In the genomic region with DNA sequence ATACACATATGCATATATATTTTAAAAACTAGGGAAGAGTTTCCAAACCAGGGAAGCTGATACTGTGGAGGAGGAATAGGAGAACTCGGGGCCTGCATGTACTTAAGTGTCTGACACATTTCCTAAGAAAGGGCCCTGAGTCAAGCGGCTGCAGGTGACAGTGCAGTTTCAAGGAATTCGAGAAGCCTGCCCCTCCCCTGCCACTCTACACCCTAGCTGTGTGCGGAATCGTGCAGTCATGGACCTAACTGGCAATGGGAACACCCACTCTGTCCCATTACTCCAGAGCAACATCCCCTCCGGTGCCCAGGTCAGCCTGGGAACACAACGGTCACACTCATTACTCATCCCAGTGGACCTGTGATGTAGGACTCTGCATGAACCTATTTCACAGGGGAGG, we compare ENCODE assay signal across 32 mouse cellular contexts. TPM values are rescaled to one million over a fixed set of nuclear protein-coding genes. Genes with fewer than 3 reads are reported as not detected.
DNase-seq lines count a peak whose midpoint lies in the region; ATAC-seq and TF ChIP-seq lines count a peak whose summit lies in the region.
"Had no signal": no experiment of that assay in that cellular context is flagged by ENCODE, and none has a peak within 500 bp of the region (broad histone marks: within the 10 kb centered on the region; RNA-seq: fewer than 3 reads in every experiment).

No protein-coding gene starts in this region.

- H3K9ac ChIP-seq in heart, embryonic 13.5 days, result peak overlapping the region; percentile 41
- H3K9ac ChIP-seq in lung, embryonic 16.5 days (ENCODE audit: low read length), result no peak overlapping the region
- H3K9ac ChIP-seq: forebrain, embryonic 12.5 days; intestine, embryonic 15.5 days; neural tube, embryonic 12.5 days had no signal

- peak; percentile 76 for DNase-seq in gastrocnemius, adult 2 months
- no peak for DNase-seq in gastrocnemius, postnatal 10 days
- DNase-seq in heart, adult 11 months, result no peak
- DNase-seq in lung, adult 2 months, result no peak
- no peak for DNase-seq in limb, embryonic 10.5 days (ENCODE audit: low spot score)
- DNase-seq in embryo, embryonic 9.5 days (ENCODE audit: extremely low spot score), result no peak
- DNase-seq: adrenal gland, postnatal 36 days; B cell, adult 2 months; cerebellum, adult 9-10 months; kidney, adult 8-10 months; kidney, postnatal 10 days; liver; right cerebral cortex, postnatal 14 days; spleen, adult 18-20 months had no signal

- intact Hi-C loops in gastrocnemius, adult 2 months (cut with DNase I), result no loop called here

- H3K36me3 ChIP-seq in heart, embryonic 13.5 days, result no peaks in the 10 kb centered on the region; the same call in 1 of the 2 replicates
- H3K36me3 ChIP-seq in lung, embryonic 16.5 days (ENCODE audit: control insufficient read depth, insufficient read depth, low read length), result no peaks in the 10 kb centered on the region
- no peaks in the 10 kb centered on the region for H3K36me3 ChIP-seq in limb, embryonic 10.5 days
- H3K36me3 ChIP-seq: forebrain, embryonic 12.5 days; G1E; hindbrain, embryonic 10.5 days; neural tube, embryonic 12.5 days had no signal

- peaks cover 69% of the 10 kb centered on the region for H3K4me1 ChIP-seq in heart, embryonic 13.5 days
- peaks cover 24% of the 10 kb centered on the region for H3K4me1 ChIP-seq in lung, embryonic 16.5 days (replicated peaks; ENCODE audit: control insufficient read depth, insufficient read depth, low read length)
- peaks cover 7% of the 10 kb centered on the region for H3K4me1 ChIP-seq in lung, adult 2 months (ENCODE audit: control insufficient read depth, insufficient read depth, low read length)
- H3K4me1 ChIP-seq in limb, embryonic 10.5 days, result peaks cover 22% of the 10 kb centered on the region

- no peak for ATAC-seq in heart, embryonic 13.5 days (ENCODE audit: extremely low read depth, insufficient number of reproducible peaks, low FRiP score, low TSS enrichment)
- ATAC-seq in lung, embryonic 16.5 days (ENCODE audit: low read depth), result peak; percentile 36; the same call in 1 of the 2 replicates
- ATAC-seq: hindbrain, embryonic 16.5 days; intestine, embryonic 15.5 days; Patski had no signal

- no peaks in the 10 kb centered on the region for H3K27me3 ChIP-seq in heart, embryonic 13.5 days (replicated peaks)
- H3K27me3 ChIP-seq in lung, embryonic 16.5 days (ENCODE audit: control insufficient read depth, insufficient read depth, low read depth, low read length), result no peaks in the 10 kb centered on the region
- no peaks in the 10 kb centered on the region for H3K27me3 ChIP-seq in limb, embryonic 10.5 days (ENCODE audit: low read depth, poor library complexity, severe bottlenecking)
- H3K27me3 ChIP-seq: CH12.LX; forebrain, embryonic 12.5 days; intestine, embryonic 15.5 days; neural tube, embryonic 12.5 days; Patski had no signal

- 68% methylated on average over 7 of the region's 7 CpGs for WGBS in heart, embryonic 13.5 days
- 51% methylated on average over 7 of the region's 7 CpGs for WGBS in lung, embryonic 16.5 days
- 57% methylated on average over 7 of the region's 7 CpGs for WGBS in lung, adult 2 months
- WGBS in limb, embryonic 10.5 days, result 68% methylated on average over 7 of the region's 7 CpGs

- no peak for TF ChIP-seq POLR2A in lung, adult 2 months (IDR thresholded peaks at IDR 0.05; ENCODE audit: borderline replicate concordance, extremely low read depth, low read depth, low read length)

- peak overlapping the region; percentile 87 for H3K27ac ChIP-seq in gastrocnemius, adult 2 months
- H3K27ac ChIP-seq in heart, embryonic 13.5 days (replicated peaks), result peak overlapping the region; percentile 92
- H3K27ac ChIP-seq in lung, embryonic 16.5 days (ENCODE audit: low read length), result peak overlapping the region; percentile 36
- peak overlapping the region; percentile 42; the same call in 1 of the 2 replicates for H3K27ac ChIP-seq in limb, embryonic 10.5 days
- H3K27ac ChIP-seq: forebrain, embryonic 12.5 days; hindbrain, embryonic 10.5 days; intestine, embryonic 15.5 days; left cerebral cortex, adult 2 months; macrophage; neural tube, embryonic 12.5 days had no signal

- 0 out of 2 replicates have a peak overlapping the region, but pooled peaks have one; percentile 13 for H3K4me3 ChIP-seq in gastrocnemius, adult 2 months
- H3K4me3 ChIP-seq in heart, embryonic 13.5 days, result no peak overlapping the region
- no peak overlapping the region for H3K4me3 ChIP-seq in lung, embryonic 16.5 days (ENCODE audit: low read length)
- no peak overlapping the region for H3K4me3 ChIP-seq in lung, adult 2 months (replicated peaks; ENCODE audit: extremely low read depth, low read depth, low read length)
- H3K4me3 ChIP-seq in limb, embryonic 10.5 days, result no peak overlapping the region
- H3K4me3 ChIP-seq: forebrain, embryonic 12.5 days; hindbrain, embryonic 10.5 days; intestine, embryonic 15.5 days; left cerebral cortex, adult 2 months; neural tube, embryonic 12.5 days had no signal

- TF ChIP-seq CTCF in gastrocnemius, adult 2 months (IDR thresholded peaks at IDR 0.05), result no peak
- TF ChIP-seq CTCF in lung, adult 2 months (IDR thresholded peaks at IDR 0.05; ENCODE audit: insufficient read depth, low read length), result no peak

- no peaks in the 10 kb centered on the region for H3K9me3 ChIP-seq in heart, embryonic 13.5 days
- no peaks in the 10 kb centered on the region for H3K9me3 ChIP-seq in lung, embryonic 16.5 days (ENCODE audit: control insufficient read depth, low read length)
- no peaks in the 10 kb centered on the region for H3K9me3 ChIP-seq in limb, embryonic 10.5 days (replicated peaks)
- H3K9me3 ChIP-seq: forebrain, embryonic 12.5 days; hindbrain, embryonic 10.5 days; intestine, embryonic 15.5 days; neural tube, embryonic 12.5 days had no signal

- H3K4me2 ChIP-seq in heart, embryonic 13.5 days, result no peak overlapping the region
- no peak overlapping the region for H3K4me2 ChIP-seq in lung, embryonic 16.5 days (ENCODE audit: low read depth, low read length)
- H3K4me2 ChIP-seq: forebrain, embryonic 12.5 days; intestine, embryonic 15.5 days; midbrain, embryonic 11.5 days; neural tube, embryonic 12.5 days had no signal

RNA-seq across cellular contexts. Expression of a gene that starts 25.2 kb away (rescaled TPM):
- 1 to 10 TPM in 1 of 2 experiments, under 1 TPM in 1; 0.79 to 1.0 TPM for total RNA-seq in gastrocnemius, adult 2 months (2021)
- total RNA-seq in gastrocnemius, postnatal 10 days (2021), result 1 to 10 TPM in 1 of 2 experiments, under 1 TPM in 1; 0.68 to 2.0 TPM
- 0.86 and 0.93 TPM in 2 replicates for polyA plus RNA-seq in heart, embryonic 13.5 days (2015; fragmentation: Nextera tagmentation; extraction: Ambion mirVana)
- 1.0 and 1.4 TPM in 2 replicates for polyA plus RNA-seq in lung, embryonic 16.5 days (2015; fragmentation: Nextera tagmentation; extraction: Ambion mirVana)
- 5.2 and 5.7 TPM in 2 replicates for polyA plus RNA-seq in lung, adult 2 months (2012; rRNA removed)
- polyA plus RNA-seq in limb, embryonic 10.5 days (2016; fragmentation: Nextera tagmentation; extraction: Ambion mirVana), result 0.33 and 0.59 TPM in 2 replicates
- total RNA-seq: CH12.LX; G1E; granulocyte monocyte progenitor cell, adult 5-6 weeks had no signal
- polyA plus RNA-seq: G1E; liver, embryonic 16.5 days; macrophage had no signal

RNA-seq across cellular contexts. Expression of a gene that starts 36.7 kb away (rescaled TPM):
- not detected for total RNA-seq in gastrocnemius, adult 2 months (2021)
- not detected for total RNA-seq in gastrocnemius, postnatal 10 days (2021)
- polyA plus RNA-seq in heart, embryonic 13.5 days (2015; fragmentation: Nextera tagmentation; extraction: Ambion mirVana), result not detected in 2 replicates
- not detected in 2 replicates for polyA plus RNA-seq in lung, embryonic 16.5 days (2015; fragmentation: Nextera tagmentation; extraction: Ambion mirVana)
- polyA plus RNA-seq in lung, adult 2 months (2012; rRNA removed), result not detected in 2 replicates
- polyA plus RNA-seq in limb, embryonic 10.5 days (2016; fragmentation: Nextera tagmentation; extraction: Ambion mirVana), result not detected in 2 replicates
- total RNA-seq: adrenal gland, adult 18-20 months; adrenal gland, postnatal 36 days; CH12.LX; G1E; granulocyte monocyte progenitor cell, adult 5-6 weeks; layer of hippocampus, postnatal 10 days; left cerebral cortex, adult 2 months; left cerebral cortex, postnatal 36 days had no signal
- polyA plus RNA-seq: forebrain, embryonic 12.5 days; G1E; hindbrain, embryonic 10.5 days; hindbrain, embryonic 16.5 days; intestine, embryonic 15.5 days; liver, embryonic 16.5 days; macrophage; midbrain, embryonic 11.5 days; neural tube, embryonic 12.5 days; Patski had no signal

Comparison
In these comparisons a context has a peak if more than half of its experiments do, and no peak if none do; other contexts are left out.
1. H3K27ac ChIP-seq: peak in every context shown above with its lines; median percentile 92 in heart, embryonic 13.5 days; 87 in gastrocnemius, adult 2 months; 42 in limb, embryonic 10.5 days; 36 in lung, embryonic 16.5 days.